Mouse (Mus musculus): Measurements from ENCODE around the gene Zscan20.
A peak's percentile ranks its signal among the peaks of the same experiment; 100 is the strongest.

The Zscan20 gene

DNA sequence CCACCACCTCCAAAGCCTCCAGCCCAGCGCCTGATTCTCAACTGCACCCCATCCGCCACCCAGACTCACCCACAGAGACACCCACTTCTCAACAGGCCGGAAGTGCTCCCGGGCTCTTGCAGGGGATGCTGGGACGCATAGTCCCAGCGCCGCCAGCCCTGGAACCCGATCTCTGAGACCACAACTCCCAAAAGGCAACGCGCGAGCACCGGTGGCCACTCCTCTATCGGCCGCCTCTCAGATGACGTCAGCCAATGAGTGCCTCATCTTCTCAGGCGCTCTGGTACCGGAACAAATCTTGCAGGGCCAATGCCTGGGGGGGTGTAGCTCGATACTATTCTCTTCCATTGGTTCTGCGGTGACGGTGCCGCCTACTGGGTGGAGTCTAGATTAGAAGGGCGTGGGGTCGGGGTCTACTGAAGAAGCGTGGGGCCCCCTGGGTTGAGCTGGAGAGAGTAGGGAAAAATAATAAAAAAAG is at the start of gene Zscan20:
TSS of gene Zscan20 (minus strand) at position 174 of the 478 bp plus-strand sequence.
- peak; percentile 95 for DNase-seq

DNA sequence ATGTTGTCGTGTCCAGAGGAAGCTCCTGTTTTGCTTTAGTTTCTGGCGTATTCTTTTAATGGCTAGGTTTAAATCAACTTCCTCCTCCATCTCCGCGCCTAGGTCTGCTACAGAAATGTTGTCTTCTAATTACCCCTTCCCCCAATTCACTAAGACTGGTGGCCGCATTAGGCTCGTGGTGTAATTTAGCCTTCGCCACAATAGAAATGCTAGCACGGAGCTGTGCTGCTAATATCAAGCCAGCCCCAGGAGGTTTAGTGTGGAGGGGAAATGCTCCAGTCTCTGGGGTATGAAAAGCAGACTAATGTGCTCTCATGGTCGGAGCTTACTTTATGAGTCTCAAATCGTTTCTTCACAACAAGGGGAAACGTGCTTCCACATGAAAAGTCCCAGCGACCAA is 45.5 kb upstream of the Zscan20 start:
- DNase-seq = no peak

DNA sequence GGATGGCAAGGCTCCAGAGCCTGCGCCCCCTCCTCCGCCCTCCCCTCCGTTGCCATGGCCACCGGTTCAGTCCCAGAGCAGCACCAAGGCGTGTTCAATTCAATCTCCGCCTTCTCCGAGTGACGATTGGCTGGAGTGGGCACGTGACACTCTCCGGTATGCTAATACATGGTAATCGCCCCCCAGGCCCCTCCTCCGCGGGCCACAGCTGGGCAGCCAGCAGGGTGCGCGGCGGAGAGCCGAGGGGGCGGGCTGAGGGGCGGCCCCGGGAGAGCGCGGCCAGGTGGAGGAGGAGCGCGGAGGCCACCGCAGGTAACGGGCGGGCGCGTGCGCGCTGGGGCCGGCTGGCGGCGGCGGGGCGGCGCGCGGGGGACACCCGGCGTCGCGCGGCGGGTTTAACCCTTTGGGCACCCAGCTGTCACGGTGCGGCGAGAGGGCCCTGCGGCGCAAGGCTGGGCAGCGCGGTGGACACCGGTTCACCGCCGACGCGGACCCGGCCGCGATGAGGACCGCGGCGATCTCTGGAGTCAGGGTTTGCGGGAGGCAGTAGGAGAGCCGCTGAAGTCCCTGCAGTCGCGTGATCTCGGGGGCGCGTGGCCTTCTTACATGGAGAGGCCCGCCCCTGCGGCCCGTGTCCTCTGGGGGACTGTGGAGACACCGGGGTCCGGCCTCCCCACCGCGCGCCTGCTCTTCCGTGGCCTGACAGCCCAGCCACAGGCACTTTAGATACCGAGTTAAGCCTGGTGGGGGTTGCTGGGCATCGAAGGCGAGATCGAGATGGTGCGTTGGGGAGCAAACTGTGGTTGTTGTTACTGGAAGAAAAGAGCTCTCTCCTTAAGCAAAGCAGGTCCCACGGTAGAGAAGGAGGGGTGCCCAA is 44.8 kb upstream of the Zscan20 start, which contains the start of gene Phc2:
TSS of gene Phc2 (plus strand) at position 198 of the 877 bp plus-strand sequence.
- DNase-seq = peak; percentile 94

DNA sequence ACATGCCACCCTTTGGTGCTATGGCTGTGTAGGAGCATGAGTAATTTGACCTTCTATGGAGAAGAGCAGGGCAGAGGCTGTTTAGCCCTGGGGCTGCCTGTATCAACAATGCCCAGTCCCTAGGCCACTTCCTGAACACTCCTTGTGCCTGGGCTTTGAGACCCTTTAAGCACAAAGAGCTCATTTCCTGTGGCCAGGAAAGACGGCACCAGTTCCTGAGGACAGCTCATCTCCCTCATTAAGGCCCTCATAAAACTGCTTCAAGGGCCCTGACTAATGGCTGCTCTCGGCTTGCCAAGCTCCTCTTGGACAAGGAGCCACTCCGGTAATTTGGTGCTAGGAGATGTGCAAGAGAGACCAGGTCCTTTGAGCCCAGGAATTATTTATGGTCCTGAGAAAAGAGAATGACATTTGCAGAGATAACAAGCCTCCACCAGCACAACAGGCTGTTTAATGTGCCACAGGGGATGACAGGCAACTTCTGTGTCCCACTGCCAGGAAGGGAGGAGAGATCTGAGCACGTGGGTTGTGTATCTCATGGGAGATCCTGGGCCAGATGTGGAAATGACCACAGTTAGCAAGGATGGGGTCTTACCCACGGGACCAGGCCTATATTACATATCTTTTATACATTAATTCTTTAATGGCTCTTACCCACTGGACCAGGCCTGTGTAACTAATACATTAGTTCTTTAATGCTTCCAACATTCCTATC is 42.8 kb upstream of the Zscan20 start:
- no peak for DNase-seq

DNA sequence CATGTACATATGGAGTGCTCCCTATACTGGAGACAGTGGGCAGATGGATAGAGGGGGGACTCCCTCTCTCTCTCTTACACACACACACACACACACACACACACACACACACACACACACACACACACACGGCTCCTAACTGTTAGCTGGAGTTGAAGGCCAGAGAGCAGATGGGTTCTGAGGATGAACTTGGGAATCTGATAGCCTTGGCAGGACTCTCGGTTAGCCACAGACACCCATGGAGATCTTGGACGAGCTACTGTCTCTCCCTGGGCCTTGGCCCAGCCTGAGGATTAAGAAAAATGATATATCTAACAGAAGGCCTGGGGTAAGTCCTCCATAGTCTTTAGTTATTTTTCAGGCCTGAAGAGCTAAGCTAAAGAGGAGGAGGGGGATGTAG is 41.6 kb upstream of the Zscan20 start:
- no peak for DNase-seq

DNA sequence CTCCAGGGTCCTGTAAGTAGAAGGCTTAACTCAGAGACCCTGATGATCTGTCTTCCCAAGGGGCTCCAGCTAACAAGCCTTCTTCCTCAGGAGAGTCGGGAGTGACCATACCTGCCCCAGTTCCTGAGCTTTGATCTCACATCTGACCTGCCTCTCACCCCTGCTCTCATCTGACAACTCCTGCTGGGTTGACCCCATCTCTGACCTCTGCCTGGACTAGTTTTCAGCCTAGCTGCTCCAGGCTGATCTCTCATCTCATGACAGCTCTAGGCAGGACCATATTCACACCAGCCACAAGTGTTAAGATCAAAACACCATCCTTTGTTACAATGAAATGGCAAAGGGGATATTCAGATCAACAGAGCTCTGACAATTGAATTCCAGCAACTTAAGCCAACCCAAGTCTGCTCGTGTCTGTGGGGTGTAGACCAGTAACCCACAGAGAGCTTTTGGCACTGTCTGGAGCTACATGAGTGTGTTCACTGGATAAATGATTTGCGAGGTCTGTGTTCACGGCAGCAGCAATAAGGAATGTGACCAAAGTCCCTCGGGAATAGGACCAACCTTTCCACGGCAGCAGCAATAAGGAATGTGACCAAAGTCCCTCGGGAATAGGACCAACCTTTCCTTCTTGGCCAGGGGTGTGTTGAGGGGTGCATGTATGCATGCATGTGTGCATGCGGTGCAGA is 38.8 kb upstream of the Zscan20 start:
- DNase-seq = no peak

DNA sequence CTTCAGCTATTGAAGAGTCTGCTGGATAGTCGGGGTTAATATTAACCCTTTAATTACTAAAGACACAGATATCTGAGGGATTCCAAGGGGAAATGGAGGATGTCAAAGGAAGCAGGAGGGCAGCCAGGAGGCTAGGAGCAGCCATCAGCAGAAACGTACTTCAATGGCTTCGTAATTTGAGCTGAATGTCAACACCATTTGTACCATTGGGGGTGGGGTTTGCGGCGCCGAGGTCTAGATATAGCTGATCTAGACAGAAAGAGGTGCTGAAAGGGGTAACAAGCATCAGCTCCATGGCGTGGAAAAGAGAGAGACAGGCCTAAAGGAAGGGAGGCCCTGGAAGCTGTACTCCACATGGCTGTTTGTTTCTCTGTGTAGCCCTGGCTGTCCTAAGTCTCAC is 36.9 kb upstream of the Zscan20 start:
- no peak for DNase-seq

DNA sequence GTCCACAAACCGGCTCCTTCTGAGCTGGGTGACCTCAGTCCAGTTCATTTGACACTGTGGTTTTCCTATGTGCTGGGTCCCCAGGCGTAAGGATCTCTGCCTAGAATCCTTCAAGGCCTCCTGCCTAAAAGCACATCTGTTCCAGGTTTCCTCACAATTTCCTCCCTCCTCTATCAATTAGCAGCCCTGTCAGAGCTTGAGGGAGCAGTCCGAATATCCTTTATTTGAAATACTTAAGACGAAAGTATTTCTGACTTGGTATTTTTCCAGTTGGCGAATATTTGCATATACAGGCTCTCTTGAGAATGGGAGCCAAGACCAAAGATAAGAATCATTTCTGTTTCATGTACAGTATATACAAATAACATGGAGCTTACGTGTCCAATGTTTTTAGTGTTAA is 36.0 kb upstream of the Zscan20 start:
- no peak for DNase-seq

DNA sequence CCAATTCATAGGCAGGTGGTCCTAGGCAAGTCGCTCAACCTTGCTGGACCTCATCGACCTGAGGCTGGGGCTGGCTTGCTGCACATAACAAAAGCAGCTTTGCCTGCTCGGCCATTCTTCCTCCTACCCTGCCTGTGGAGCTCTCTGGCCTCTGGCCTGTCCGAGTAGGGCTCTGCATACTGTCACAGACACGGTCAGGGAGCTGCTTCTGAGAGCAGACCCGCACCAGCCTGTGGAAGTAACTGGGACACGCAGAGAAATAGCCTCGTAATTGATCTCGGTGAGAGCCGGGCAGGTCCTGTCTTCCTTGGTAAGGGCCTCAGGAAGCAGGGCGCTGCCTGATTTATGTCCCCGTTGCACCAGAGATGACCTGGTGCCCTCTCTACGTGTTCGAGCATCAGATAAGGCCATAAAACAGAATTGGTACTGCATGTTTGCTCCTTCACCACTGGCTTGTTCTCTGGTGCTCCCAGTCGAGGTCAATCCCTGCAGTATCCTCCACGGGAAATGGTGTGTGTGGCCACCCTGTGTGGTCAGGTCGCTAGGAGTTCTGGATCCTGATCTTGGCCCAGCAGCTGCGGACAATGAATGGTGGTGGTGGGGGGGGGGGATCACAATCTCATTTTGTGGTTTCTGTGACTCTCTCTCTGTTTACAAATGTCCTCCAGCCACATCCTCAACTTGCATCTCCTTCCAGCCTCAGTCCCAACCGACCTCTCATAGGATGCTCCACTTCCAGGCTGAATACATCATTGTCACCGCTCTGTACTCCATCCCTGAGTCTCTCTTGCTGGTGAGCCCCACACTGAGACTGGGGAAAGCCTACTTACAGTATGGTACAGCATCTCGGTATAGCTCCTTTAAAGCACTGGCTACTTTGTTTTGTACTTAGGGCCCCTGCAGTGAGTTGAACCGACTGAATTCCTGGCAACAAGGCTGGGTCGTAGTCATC is 32.1 kb upstream of the Zscan20 start:
- DNase-seq = no peak

DNA sequence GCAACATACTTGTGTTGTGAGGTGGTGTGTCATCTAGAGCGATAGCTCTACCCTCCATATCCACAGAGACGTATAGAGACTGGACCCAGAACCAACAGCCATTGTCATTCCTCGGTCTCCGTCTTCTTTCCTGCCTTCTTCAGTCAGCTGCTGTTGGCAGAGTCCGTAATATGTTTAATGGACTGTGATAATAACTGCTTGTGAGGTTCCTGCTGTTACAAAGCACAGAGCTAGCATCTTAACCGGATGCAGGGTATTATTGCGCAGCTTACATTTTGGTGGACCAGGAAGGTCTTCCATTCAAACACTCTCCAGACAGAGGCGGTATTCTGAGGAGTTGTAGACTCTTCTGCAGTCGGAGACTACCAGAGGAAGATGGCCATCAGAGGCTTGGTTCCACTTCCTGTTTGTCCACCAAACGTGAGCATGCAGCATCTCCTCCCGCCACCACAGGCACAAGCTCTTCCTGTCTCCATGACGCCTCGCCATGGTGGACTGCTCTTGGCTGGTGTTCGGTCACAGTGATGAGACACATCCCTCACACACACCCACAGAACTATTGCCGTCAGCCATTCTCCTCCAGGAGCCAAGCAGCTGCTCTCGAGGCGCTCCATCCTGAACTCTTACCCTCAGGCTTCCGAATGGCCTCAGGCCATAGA is 28.5 kb upstream of the Zscan20 start:
- no peak for DNase-seq

DNA sequence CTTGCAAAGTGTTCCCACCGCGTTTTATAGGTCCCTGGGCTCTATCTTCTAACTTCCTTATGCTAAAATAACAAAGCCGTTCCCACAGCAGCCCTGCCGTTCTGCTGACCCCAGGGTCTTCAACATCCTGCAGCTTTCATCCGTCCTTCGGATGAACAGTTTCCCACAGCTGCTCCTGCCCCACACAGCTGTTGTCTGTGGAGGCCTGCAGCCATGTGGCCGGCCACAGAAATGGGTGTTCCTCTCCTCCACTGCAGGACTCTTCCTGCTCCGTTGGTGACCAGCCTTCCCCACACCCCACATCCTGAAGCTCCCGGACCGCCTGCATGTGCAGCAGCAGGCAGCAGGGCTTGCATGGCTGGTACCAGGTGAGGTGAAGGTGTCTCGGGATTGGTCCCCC is 27.4 kb upstream of the Zscan20 start:
- DNase-seq = no peak

DNA sequence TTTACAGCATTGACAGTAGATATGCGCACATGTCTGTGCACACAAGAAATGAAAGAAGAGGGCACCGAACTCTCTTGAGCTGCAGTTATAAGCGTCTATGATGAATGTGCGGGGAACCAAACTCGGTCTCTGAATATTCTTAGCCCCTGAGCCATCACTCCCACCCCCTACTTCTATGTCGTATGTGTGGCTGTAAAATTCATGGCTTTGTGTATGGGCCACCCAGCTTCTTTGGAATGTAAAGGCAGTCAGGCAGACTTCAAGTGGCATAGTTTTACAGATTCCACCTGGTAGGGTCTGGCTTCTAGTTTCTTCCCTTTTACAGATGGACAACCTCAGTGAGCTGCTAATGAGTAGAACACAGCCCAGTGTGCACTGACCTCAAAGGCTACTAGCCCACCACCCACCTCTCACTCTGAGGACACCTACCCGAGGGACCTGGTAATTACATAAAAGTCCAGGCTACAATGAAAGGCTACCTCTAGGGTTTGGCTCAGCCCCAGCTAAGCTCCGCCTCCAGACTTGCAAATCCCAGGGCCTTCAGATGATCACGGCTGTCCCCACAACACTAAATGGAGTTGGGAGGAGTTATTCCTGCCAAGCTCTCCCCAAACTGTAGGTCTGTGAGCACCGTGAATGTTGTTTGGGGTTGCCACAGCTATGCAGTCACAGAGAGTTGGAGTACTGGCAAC is 26.1 kb upstream of the Zscan20 start:
- no peak for DNase-seq

DNA sequence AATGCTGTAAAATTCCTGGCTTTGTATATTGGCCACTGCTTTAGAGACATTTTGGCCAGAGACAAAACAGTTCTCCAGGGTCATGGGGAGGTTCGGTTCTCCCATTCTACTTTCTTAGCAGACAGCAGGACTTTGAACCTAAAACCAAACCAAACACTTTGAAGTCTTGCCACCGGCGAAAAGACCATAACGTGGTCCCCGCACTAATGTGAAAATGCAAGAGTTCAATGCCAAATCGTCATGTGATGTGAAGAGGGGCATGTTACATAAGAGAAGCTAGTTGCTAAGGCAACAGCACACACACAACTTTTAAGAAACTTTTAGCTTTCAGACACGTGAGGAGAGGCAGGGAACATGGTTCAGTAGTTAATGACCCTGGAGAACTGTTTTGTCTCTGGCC is 25.6 kb upstream of the Zscan20 start:
- DNase-seq = no peak

DNA sequence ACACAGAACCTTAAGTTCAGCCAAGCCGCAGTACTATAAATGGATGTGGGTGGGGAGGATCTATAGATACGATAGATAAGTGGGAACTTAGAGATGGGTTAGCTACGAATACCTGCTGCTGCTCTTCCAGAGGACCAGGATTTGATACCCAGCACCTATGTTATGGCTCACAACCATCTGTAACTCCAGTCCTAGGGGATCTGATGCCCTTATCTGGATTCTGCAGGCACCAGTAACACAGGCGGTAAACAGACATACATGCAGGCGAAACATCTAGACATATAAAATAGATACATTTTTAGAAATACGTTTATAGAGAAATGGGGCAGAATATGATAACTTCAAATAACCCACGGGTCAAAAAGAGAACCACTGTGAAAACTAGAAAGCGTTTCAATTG is 11.2 kb upstream of the Zscan20 start:
- DNase-seq = no peak

DNA sequence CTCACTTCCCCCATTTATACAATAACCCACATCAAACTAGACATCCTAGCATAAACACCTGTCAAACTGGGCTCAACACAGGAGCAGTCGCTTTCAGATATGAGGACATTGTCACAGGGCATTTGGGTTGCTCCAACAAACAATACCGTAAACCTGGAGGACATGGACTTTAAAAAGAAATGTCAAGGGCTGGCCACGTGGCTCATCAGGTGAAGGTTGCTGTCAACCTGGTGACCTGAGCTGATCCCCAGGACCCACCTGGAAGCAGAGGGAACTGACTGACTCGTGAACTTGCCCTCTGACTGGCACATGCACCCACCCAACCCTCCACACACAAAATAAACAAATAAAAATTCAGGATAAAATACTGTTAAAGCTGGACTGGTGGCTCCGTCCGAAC is 10.7 kb upstream of the Zscan20 start:
- DNase-seq = no peak

DNA sequence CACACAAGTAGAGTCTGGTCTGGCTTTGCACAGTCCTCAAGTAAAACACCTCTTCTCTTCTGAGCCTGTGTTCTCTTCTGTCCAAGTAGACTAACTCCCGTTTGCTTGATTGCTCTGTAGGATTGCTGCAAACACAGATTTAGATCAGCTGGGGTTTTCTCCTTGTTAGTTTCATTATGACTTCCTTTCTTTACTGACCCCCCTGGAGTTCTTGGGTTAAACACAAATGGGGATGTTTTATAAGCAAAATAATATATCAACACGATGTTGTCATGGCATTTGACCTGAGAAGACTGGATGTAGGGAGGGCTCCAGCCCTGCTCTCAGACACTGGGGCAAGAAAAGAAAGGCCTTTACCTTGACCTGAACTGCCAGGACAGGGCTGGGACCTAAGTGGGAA is 9.1 kb upstream of the Zscan20 start:
- no peak for DNase-seq

DNA sequence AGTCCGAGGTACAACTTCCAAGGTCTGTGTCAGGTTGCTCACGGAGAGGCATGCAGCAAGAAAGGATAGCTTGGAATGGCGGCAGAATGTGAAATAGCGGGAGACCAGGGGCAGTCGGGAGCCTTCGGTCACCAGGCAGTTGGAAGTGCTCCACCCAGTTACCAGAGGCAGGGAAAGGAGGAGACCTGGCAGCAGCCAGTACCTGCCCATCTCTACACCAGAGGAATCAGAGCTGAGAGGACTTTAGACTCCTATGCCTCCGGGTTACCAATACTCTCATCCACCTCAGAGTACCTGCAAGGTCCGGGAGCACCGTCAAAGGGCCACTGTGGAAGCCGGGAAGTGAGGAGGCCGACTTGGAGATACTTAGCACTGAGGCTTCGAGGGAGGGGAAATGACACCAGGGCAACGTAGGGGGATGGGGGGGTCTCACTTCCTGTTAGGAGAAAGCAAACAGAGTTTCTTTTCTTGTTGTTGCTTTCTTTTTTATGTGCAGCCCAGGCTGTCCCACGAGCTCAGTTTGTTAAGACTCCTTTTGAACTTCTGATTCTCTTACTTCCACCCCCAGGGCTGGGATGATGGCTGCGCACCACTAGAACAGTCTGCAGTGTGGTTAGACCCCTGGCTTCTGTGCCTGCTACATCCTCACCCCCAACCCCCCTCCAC is 8.5 kb upstream of the Zscan20 start, which contains the start of gene Tlr12:
TSS of gene Tlr12 (minus strand) at position 374 of the 666 bp plus-strand sequence.
- no peak for DNase-seq

DNA sequence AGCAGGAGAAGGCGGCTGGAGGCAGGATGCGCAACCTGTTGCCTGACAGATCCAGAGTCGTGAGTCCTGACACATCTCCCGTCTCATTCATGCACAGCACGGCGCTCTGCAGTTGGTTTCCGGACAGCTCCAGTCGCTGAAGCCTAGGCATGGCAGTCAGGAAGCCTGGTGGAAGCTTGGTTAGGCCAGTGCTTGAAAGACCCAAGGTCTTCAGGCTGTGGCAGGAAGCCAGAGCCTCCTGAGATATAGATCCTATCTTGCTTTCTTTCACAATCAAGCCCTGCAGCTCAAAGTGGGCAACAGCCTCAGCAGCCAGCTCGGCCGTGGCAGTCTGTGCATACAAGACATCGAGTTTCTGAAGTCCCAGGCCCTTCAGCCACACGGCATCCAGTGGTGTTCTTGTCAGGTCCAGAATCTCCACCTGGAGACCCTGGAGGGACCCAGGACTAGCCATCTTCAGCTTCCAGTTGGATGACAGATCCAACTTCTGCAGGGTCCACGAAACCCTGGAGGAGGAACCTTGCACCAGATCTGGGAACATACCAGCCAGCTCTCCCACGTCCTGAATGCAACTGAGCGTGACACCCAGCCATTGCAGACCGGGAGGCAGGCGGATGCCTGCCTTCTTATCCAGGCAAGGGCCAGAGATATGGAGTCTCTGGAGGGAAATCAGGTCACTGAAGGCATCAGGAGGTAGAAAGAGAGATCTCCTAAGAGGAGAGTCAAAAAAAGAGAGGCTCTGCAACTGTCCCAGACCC is 7.6 kb upstream of the Zscan20 start:
- DNase-seq = no peak

DNA sequence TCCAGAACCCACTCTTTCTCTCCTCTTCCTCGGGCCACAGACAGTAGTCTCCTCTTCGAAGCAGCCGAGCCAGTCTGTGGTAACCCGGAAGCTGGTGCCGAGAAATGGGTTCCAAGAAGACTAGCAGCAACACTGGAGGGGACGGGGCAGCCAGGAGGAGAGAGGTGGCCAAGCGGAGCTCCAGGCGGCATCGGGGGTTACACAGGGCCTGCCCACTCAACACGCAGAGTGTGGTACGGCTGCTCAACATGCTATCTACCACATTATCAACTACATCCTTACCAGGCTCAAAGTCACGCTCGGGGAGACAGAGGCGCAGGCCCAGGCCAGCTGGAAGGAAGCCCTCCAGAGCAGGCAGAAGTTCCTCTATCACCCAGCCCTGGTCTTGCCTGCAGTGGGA is 5.9 kb upstream of the Zscan20 start:
- no peak for DNase-seq

DNA sequence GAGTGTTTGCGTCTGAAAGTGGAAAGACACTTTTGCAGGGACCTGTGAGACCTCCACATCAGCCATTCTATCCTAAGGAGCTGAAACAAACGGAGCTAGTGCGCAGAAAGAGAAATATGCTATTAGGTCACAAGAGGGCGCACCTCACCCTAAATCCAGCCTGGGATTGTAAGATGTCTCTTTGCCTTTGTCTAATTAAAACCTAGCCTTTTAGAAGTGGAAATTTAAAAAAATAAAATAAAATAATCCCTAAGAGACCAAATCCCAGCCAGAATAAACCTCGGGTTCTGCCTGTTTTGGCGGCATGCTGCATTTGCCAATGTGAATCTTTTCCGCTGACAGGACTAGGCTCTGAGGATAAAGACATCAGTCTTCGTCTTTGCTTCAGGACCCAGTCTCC is 3.4 kb upstream of the Zscan20 start:
- no peak for DNase-seq
